Mouse (Mus musculus): ENCODE measurements around the gene Myh10.

DNA sequence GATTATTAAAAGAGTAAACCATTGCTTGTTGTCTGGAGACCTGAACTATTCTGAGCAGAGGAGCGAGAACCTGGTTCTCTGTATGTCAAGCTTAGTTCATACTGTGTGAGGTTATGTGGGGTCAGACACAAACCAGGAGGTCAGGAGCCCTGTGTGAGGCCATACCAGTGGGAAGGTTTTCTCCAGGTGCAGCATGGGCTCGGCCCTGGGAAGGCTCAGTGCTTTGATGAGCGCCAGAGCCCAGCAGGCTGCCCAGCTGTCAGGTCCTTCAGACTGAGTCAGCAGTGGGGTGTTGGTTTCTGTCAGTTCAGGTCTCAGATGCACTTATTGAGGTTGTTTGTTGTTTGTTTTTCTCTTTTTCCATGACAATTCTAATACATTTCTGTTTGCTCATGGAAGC, 52.8 kb downstream of the Myh10 start:
- TF ChIP-seq TCF3 (IDR thresholded peaks at IDR 0.05; ENCODE audit: insufficient read length, low read depth) (no peak), POLR2A (IDR thresholded peaks at IDR 0.05; ENCODE audit: insufficient read length, low read depth) (no peak), E2F4 (IDR thresholded peaks at IDR 0.05; ENCODE audit: insufficient read depth) (no peak), TCF12 (IDR thresholded peaks at IDR 0.05; ENCODE audit: insufficient read depth, poor library complexity, severe bottlenecking) (no peak), MYOD1 (IDR thresholded peaks at IDR 0.05; ENCODE audit: control insufficient read depth in 1 of 3, insufficient read length in 2 of 3, low read depth in 2 of 3) (peak in 1 of 3 experiments; percentile 40), REST (IDR thresholded peaks at IDR 0.05; ENCODE audit: insufficient read depth, insufficient read length) (no peak), USF1 (IDR thresholded peaks at IDR 0.05; ENCODE audit: low read depth) (no peak), MAX (IDR thresholded peaks at IDR 0.05; ENCODE audit: low read depth) (no peak)

All from myocyte (in vitro differentiated cells).